Mouse (Mus musculus) kidney, adult 8-10 months (tissue): ENCODE measurements around the gene Ly6g6c.
A peak's percentile ranks its signal among the peaks of the same experiment; 100 is the strongest.
"Not testable (repeated sequence)": the region's sequence is repeated elsewhere in the genome, so short reads cannot be mapped to it uniquely, and the experiment has no call there.

Source experiments
- DNase-seq, 2 experiments: peaks; one replicate each; pipeline ENCODE4 v3.0.0; 2022

Ly6g6c gene

DNA sequence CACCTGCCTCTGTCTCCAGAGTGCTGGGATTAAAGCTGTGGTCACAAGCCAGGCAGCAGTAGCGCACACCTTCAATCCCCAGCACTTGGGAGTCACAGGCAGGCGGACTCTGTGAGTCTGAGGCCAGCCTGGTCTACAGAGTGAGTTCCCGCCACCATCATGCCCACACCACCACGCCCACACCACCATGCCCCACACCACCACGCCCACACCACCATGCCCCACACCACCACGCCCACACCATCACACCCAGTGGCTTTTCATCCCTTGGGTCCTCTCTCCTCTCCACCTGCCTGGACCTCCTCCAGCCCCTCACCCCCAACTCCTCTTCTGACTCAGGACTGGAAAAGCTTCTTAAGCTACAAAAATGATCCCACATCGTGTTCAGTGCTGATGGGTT is 33.3 kb upstream of the Ly6g6c start:
- DNase-seq: no peak

- no peak for DNase-seq
These were observed 32.8 kb upstream of the Ly6g6c start for GRCm38 (mm10) chr17:35032323-35032870.

DNA sequence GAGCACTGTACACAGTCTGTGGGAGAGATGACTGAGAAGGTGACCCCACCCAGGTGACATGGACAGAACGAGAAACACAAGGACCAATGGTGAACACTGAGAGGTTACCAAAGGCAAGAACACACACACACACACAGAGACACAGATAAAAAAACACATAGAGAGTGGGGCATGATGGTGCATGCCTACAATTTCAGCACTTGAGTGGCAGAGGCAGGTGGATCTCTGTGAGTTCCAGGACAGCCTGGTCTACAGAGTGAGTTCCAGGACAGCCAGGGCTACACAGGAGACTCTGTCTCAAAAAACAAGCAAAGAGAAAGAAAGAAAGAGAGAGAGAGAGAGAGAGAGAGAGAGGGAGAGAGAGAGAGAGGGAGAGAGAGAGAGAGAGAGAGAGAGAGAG is 31.5 kb upstream of the Ly6g6c start:
- not testable (repeated sequence) for DNase-seq

- no peak for DNase-seq
These were observed 30.3 kb upstream of the Ly6g6c start for GRCm38 (mm10) chr17:35034896-35035295.

DNA sequence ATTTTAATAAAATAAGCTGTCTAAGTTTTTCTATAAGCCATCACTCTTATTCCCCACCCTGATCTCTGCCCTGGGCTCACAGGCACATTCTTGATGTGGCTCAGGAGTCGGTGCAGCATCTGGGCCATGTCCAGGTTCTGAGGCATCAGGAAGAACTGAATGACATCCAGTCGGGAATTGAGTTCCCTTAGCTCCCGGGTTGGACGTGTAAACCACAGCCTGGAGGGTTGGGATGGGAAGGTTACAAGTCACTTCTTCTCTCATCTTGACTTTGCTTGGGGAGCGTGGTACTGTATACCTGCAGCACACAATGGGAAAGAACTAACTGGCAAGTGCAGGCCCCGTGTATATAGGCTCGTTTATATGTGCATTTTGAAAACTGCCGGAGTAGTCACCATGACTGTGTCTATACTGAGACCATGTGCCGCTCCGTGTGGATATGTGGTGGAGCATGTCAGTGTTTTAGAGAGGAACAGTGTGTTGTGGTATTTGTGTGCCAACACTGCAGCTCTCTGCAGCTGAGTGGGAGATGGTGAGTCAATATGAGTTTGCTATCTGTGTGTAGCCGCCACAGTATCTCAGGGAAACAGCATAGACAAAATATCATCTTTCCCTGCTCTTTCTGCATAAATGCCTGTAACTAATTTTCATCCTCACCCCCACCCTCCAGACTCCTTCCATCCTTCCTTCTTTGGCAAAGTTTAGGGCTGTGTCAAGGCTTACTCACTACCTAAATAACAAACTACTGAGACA is 25.9 kb upstream of the Ly6g6c start:
- no peak for DNase-seq

- no peak for DNase-seq
These were observed 21.4 kb upstream of the Ly6g6c start for GRCm38 (mm10) chr17:35043794-35044193.

DNA sequence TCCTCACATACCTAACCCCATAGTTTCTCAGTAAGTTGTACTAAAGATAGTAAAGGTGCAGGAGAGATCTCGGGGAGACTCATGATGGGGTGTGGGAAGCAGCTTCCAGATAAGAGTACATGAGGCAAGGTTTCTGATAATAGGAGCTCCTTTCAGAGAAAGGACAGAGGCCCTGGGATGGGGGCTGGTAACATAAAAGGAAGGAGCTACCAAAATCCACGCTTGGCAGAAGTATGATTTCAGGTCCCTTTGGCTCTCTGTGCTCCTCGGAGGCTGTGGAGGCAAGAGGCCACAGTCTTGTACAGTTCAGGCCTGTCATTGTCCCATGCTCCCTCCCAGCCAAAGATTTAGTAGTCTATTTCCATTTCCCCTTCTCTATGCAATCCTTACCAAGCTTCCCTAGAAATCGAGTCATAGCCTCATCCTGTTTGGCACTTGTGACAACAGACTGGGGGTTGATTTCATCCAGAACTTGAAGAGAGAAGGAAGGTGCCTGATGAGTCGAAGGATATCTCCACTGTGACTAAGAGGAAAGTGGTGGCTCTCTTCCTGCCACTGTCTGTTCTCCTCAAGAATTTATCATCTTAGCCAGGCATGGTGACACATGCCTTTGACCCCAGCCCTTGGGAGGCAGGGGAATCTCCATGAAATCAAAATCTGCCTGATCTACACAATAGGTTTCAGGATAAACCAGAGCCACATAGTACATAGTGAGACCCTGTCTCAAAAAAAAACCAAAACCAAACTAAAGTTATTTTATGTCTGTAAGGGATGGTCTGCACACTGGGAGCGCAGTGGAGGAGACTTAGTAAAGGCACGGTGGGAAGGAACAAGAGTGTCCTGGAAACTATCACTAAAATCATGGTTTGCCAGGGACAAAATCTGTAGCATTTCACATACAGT is 20.0 kb upstream of the Ly6g6c start:
- DNase-seq: no peak

DNA sequence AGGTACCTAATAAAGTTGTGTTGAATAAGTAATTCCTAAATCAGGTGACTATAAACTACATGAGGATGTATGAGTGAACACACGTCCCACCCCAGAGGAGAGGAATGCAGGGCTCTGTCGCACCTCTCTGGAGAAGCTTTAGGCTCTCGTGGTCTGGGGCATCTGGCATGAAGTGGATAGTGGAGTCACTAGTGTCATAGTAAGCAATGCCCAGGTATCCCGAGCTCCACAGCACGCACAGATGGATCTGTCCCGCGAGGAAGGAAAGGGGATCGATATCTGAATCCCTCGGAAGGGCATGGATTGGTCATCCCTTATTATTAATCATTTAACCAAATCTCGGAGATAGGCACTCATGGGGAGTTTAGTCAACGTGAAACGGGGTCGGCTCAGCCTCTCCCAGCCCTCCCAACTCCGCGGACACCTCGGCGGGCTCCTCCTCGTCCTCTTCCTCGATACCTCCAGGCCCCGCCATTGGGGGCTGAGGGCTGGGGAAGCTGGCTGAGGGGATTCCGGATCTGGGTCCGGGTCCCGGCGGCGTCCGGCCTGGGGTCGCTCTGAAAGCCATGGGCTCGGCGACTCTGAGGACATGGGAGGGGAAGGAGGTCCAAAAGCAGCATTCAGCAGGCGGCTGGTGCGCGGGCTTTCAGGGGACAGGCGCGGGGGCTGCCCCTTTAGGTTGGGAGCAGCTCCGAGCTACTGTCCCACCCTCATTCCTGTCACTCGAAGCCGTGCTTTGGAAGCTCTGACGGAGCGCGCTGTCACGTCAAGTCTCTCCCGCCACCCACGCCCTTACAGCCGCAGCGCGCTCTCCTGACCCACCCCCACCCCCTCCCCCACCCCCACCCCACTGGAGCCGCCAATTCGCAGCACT is 19.1 kb upstream of the Ly6g6c start:
- peak in 1 of 2 experiments; percentile 15 for DNase-seq

DNA sequence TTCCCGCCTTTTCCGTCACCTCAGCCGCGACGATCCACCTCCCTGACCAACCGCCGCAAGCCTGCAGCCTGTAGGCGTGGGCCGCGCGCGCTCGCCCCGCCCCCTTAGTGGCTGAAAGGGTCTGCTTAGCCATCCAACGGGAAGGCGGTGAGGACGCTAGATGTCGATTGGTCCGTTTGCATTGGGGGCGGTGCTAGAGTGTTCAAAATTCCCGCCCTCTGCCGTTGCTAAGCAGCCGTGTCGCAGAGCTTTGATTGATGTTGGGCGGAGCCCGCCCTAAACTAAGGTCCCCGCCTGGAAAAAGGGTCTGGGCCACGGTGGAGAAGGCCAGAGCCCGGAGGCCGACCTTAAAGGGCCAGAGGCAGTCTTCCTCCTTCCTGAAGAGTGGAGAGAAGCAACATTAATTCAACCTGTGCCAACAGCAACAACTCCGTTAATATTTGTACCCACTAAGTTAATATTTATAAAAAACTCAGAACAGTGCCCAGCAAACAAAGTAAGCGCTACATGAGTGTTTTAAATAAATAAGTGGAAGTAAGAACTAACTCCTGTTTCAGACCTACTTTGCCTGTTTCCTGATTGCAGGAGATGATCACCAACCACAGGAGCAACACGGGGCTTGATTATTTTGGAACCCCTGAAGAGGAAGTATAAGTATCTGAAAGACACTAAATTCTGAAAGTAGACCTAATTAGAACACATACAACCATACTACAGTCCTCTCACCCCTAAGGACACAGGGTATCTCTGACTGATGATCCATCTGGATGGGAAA is 18.3 kb upstream of the Ly6g6c start, which contains the start of gene Msh5:
Gene Msh5 (minus strand): TSS at position 65 of the 775 bp plus-strand sequence.
- peak; percentile 99 for DNase-seq

DNA sequence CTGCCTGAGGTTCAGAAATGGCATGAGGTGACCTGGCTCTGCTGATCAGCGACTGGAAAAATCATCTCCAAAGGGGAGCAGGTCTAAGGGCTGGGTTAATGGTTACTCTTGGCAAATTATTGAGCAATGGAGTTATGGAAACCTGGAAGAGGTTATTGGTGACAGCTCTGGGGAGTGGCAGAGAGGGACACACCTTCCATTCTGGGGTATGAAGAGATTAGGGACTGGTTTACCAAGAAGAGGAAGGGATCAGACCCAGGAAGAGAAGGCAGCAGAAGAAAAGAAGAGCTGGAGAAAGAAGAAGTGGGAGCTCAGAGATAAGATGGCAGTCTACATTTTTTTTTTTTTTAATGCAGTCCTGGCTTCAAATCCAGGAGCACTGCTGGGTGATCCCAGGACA is 17.5 kb upstream of the Ly6g6c start:
- DNase-seq: peak; percentile 71 to 90

DNA sequence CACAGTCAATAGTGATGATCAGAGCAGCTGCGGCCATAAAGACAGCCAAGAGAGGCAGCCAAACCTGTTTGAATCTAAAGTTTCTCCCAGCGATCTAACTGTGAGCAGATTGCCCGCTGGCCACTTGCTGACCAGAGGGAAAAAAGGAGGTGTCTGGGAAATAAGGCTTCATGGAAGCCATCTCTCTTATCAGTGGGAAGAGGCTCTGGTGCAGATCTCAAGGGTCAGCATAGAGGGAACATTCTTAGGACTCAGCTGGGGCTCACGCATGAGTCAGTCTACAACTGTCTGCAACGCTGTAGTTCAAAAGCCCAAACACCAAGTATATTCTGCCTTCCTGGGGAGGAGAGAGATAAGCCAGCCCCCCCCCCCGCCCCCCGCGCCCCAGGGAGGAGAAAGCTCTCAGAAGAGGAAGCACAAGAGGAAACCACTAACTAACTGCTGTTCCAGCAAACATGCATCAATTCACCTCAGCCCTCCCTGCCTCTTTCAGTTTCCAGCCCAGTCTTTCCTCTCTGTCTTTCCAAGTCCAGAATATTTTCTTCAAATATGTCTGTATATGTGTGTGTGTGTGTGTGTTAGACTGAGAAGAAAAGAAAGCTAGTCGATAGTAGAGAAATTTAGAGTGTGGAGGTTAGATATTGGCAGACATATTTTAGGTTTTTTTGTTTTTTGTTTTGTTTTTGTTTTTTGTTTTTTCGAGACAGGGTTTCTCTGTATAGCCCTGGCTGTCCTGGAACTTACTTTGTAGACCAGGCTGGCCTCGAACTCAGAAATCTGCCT is 16.8 kb upstream of the Ly6g6c start:
- peak in 1 of 2 experiments; percentile 22 for DNase-seq

- DNase-seq: no peak
These were observed 16.2 kb upstream of the Ly6g6c start for GRCm38 (mm10) chr17:35048932-35049440.

DNA sequence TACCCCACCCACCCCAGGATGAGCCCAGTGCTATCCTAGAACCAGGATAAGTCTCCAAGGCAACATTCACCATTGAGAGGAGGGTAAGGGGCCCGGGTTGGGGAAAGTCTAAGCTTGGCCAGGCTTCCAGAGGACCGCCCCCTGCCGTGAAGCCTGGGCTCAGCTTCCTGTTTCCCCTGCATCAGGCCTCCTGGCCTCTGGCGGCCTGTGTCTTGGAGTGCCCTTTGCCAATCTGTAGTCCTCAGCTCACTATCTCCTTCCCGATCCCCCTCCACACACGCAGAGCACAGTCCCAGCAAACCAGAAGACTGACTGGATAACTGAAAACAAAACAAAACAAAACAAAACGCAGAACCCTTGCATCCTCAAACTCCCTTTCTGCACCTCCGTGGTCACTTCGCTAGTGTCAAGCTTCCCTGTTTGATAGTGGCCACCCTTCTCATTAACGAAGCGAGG is 15.6 kb upstream of the Ly6g6c start, which contains the start of gene Clic1:
Gene Clic1 (plus strand): TSS at position 406 of the 456 bp plus-strand sequence.
- DNase-seq: peak in 1 of 2 experiments; percentile 53

GRCm38 (mm10) chr17:35050126-35050750 is 14.9 kb upstream of the Ly6g6c start:
- DNase-seq: peak; percentile 70 to 80

GRCm38 (mm10) chr17:35051156-35052086 is 13.8 kb upstream of the Ly6g6c start:
- peak; percentile 71 to 81 for DNase-seq

- DNase-seq: no peak
These were observed 12.9 kb upstream of the Ly6g6c start for GRCm38 (mm10) chr17:35052271-35052798.

DNA sequence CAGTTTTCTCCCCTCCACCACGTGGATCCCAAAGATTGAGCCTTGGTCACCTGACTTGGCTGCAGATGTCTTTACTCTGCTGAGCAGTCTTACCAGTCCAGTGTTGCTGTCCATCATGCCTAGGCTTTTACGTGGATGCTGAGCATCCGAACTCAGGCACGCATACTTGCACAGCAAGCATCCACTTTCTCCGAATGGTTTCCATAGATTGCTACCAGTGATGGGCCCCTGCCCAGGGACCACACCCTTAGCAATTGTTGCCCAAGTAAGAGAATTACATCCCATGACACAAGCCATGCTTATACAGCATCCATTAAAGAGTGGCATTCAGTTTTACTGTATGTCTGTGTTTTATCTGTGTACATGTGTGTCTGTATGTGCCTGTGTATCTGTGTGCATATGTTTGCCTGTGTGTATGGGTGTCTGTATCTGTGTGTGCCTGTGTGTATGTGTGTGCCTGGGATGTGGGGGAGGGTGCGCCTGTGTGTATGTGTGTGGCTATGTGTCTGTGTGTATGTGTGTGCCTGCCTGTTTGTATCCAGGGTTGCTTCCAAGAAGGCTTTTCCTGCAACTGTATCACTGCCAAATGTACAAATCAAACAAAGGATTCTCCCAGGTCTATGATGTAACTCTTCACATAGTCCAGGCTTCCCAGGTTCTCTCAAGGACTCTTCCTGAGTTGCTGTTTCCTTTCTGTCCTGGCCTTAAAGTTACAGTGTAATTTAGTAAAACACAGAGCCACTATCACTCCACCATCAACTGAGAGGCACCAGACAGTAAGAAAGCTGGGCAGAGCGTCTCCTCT is 9.3 kb upstream of the Ly6g6c start:
- DNase-seq: no peak

DNA sequence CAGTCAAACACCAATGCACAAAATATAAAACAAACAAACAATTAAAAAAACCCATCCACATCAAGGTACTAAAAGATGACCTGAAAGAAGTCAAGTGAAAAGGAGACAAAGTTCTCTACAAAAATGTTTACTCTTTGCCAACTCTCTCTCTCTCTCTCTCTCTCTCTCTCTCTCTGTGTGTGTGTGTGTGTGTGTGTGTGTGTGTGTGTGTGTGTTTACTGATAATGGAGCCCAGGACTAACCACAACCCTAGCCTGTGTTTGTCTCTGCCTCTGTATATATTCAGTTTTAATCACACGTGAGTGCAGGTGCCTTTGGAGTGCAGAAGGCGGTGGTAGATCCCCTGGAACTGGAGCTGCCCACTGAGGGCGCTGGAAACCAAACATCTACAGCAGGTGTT is 8.1 kb upstream of the Ly6g6c start:
- no peak for DNase-seq
